Mouse (Mus musculus) kidney, adult 9 months (tissue): ENCODE data around the gene Prkd3.

Experiments
- DNase-seq: peaks from one replicate; pipeline ENCODE4 v3.0.0; 2022

The Prkd3 gene

DNA sequence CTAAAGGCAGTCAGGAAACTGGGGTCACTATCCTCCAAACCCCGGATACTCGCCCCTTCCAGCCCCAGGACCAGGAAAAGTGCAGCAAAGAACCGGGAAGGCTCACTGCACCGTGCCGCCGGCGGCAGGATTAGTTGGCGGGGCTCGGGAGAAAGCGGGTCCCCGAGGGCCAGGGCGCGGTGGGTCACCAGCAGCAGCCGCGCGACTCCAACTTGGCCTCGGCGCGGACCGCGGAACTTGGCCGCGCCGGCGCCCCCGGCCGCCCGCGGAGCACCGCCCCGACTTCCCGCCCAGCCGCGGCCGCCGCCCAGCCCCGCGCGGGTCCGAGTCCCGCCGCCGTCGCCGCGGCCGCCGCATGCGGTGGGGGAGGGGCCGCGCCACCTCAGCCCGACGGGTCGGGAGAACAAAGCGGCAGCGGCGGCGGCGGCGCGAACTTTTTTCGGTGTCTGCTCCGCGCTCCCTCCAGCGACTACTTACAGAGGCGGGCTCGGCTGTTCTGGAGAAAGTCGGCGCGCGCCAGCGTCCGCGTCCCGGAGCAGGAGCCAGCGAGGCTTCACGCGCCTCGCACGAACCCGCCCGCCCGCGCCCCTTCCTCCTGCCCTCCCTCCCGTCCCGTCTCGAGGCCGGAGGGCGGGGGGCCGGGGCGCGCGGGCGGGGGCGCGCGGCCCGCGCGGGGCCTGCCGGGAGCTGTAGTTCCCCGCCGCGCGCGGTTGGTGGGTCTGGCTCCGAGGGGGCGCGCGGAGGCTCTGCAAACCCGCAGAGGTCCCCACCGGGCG is at the start of gene Prkd3:
Prkd3 (minus strand) TSS at position 609 of the 776 bp plus-strand sequence.
- DNase-seq: peak; percentile 61

DNA sequence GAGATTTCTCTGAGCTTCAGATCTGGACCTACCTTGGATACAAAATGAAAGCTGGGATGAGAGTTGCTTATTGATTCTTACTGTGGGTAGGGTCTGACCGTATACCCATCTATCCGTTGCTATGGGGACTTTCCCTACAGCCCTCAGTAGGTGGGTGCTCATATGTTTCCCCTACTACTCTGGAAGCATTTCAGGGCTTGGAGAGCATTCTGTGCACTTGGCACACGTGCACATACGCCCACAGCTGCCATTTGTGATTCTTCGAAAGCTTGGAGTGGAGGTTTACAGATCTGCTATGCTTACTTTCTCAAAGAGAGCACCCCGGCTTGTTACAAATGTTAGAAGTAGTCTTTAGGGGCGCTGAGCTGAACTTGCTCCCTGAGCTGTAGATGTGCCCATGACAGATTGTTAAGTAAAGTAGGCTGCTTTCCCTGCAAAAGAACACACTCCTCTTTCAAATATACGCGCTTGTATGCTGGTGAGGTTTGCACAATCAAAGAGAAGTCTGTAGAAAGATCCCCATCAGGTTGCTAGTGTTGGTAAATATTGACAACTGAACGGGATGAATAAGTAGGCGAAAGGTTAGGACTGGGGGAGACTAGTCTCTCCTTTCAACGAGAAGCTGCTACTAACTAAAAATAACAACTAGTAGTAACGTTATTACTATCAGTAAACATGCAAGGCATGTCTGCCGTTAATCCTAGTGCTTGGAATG is 49.3 kb upstream of the Prkd3 start:
- no peak for DNase-seq

DNA sequence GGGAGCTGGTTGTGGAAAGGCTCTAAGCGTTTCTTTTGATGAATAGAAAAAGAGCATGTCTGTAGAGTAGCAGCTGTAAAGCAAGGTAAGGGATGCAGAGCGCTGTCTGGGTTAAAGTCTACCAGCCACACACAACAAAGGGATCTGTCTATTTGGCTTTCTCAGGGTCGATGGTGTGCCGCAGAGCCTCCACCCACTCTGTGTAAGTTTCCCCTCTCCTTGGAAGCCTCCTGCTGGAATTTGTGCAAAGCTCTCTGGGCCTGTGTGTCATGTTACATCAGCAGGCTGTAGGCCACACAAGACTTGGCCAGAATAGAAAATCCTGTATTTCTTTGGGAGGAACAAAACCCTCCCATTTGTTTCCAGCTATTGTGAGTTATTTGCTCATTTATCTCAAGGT is 48.4 kb upstream of the Prkd3 start:
- DNase-seq: no peak

DNA sequence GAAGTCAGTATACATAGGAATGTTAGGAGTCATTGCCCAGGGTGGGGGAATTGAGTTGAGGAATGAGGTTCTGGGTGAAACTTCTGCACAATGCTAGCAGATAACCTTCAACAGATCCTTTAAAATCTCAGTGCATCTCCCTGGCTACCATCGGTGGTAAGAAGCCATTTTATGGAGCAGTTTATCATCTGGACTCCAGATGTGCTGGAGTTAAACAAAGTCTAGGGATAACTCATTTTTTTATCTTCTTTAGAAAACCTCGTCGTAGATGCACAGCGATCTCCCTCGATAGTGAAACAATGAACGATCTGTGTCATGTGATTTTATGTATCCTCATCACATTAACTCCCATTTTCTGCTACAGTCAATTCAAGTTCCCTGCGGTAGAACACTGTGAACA is 48.0 kb upstream of the Prkd3 start:
- no peak for DNase-seq

DNA sequence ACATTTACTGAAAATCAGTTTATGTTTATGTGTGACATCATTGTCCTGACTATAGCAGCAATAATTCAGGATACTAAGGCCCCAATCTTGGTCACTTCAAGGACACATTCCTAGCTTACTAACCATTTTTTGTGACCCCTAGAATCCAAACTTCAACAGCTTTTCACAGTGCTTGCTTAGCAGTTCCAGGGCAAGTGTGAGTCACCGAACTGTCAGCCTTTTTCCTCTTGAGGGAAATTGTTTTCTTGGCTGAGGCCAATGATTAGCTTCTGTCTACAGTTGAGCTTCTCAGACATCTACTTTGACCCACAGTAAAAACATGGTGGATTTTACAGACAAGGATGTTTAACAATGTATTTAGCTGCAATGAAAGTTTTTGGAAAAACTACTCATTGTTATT is 43.6 kb upstream of the Prkd3 start:
- DNase-seq: no peak

DNA sequence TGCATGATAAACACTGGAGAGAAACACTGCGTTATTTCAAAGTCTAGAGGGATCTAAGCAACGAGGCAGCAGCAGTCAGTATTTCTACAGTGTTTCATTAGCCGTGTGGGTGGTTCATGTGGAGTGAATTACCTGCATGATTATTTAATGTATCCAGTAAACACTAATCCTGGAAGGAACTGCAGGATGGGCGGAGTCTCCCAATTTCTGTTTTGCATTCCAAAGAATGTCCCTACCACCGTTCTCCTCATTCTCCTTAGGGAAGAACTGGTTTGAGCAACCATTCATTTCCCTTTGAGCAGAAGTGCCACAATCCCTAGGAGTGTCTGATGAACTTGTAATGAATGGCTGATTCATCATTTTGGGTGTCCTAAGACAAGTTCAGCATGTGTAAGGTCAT is 39.6 kb upstream of the Prkd3 start:
- DNase-seq: no peak

DNA sequence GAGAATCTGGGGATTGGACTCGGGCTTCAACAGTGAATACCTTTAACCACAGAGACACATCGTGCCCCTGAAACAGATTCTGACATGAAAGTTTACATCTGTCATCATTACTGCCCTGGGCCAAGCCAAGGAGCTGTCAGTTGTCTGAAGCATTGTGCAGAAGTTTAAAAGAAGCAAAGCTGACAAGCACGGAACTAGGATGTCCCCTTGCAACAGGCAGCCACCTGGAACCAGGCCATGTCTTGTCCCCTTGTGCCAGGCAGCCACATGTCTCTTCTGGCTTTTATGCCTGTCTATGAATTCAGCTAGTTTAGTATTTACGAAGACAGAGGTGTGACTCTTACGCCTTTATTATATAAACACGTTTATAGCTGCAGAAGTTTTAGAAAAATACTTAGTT is 37.7 kb upstream of the Prkd3 start:
- no peak for DNase-seq

DNA sequence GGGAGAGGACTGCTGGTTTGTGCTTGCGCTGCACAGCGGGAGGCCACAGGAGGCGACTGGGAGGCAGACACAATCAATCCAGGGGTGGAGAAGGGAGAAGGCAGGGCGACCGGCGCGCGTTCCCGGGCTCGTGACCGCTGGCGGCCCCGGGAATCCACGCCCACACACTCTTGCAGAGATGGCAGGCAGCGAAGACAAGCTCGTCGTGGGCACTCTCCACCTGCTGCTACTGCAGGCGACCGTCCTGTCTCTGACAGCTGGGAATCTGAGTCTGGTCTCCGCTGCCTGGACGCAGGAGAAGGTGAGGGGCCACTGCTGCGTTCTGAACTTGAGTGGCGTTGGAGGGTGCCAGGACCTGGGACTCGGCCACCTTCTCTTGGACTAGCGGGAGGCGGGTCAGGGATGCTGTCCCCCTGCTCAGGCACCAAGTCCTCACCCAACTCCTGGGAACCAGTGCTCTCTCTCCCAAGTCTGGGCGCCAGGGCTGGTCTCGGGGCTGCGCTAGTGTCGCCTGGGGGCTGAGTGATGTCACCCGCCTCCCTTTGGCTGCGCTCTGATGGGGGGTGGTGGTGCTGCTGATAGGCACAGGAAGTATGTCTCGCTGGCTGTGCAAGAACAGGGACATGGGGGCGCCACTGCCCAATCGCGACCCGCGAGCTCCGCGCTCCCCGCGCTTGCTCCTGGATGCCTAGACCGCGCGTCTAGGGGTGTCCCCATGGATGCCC is 31.6 kb upstream of the Prkd3 start:
- peak; percentile 41 for DNase-seq

DNA sequence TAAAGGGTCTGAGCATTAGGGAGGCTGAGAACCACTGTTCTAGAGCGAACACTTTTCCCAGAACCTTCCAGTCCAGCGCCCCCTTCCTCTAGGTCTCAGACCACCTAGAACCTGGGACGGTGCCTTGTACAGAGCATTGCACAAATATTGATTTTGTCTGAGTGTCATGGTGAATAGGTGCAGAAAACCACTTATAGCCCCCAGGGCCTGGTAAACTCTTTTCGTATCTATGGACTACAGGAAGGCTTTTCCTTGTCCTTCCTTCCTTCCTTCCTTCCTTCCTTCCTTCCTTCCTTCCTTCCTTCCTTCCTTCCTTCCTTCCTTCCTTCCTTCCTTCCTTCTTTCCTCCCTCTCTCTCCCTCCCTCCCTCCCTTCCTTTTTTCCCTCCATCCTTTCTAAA is 31.0 kb upstream of the Prkd3 start, which contains the start of gene Qpct:
Qpct (plus strand) TSS at position 301 of the 400 bp plus-strand sequence.
- DNase-seq: no peak

DNA sequence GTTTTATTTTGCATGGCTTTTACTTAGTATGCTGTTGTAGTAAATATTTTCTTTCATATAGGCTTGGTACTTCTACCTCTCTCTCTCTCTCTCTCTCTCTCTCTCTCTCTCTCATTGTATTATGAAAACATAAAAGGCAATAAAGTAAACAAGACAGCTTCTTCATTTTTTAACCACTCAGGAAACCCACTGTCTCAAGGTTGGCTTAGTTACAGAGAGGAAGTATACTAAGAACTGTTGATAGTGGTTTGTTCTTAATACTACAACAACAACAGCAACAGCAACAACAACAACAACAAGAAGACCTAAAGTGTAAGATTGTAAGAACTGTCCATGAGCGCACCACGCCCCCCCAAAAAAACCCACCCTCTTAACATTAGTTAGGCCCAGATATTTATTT is 23.1 kb upstream of the Prkd3 start:
- DNase-seq: no peak

DNA sequence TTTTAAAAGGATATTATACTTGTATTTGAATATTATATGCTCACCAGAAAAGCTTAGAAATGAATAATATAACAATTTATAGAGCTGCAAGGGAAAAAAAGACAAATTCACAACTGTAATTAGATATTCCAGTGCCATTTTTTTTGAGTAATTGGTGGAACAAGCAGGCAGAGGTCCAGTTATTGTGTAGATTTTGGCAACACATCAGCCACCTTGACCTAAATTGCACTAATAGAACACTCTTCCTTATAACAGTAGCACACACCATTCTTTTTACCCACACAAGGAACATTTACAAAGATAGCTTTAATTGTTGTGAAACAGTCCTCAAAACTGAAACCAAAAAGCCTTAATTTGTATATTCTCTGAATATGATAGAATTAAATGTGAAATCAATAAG is 19.0 kb upstream of the Prkd3 start:
- DNase-seq: no peak

DNA sequence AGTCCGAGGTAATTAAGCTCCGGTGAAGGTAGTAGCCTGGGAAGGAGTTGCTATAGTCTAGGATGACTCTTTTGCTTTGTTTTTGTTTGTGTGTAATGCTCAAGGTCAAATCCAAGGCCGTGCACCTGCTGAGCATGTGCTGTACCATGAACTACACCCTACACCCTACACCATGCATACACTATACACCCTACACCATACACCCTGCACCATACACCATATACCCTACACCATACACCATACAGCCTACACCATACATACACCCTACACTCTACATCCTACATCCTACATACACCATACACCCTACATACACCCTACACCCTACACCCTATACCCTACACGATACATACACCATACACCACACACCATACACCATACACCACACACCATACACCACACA is 12.2 kb upstream of the Prkd3 start:
- no peak for DNase-seq

DNA sequence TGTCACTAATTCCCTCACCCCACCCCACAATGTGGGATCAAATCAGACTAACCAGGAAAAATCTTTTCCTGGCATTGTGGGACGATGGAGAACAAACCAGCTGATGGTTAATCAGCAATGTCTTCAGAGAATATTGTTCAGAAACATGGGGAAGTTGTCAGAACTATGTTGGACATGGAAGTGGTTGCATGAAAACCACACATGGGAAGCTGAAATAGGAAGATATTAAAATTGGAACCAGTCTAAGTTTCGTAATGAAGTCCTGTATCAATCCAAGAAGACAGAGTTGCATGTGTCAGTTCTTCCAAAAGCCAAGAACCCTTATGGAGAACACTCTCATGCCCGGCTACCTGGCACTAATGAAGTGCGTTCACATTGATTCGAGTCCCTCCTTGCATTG is 11.0 kb upstream of the Prkd3 start:
- DNase-seq: no peak

DNA sequence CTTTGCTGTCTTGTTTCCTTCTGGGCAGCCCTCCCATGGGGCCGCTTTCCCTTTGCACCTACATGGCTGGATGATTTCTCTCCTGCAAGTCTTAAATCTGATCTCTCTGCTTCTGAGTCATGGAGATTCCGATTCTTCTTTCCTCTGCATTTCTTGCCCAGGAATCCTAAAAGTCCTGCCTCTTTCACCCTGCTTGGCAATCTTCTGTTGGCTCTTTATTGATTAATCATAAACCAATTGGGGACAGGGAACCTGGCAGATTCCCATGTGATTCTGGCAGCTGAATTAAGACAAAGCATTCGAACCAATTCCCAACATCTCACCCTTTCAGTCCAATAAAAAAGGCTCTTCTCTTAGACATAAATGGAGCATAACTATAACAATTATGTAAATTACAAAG is 8.6 kb upstream of the Prkd3 start:
- DNase-seq: peak; percentile 30

DNA sequence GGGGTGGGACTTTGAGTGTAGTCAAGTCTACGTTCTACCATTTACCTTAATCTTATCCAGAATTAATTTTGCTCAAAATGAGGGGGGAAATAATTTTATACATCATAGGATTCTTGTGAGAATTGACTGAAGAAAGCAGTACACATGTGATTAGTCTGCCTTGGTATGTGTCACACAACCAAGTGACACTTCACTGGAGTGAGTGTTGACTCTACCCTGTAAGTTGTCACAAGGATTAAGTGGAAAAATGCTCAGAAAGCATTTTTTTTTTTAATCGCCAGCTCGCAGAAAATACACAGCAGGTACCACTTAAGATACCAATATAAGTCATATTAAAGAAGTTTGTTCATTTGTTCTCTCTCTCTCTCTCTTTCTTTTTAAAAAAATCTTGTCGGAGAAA is 3.9 kb upstream of the Prkd3 start:
- DNase-seq: no peak

DNA sequence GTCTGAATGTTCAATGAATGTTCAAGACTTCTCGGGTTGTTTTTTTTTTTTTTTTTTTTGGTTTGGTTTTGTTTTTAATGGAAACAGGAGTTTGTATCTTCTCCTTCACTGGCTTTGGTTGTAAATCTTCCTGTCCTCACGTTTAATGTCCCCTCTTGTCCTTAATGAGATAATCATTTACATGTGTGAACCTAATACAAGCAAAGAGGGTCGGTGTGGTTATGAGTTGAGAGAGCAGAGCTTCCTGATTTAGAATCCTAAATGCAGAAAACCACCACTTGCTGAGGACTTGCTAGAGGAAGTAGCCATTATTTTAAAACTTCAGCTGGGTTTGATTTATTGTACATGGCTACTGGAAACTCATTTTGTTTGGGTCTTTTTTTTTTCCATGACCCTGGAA is 2.1 kb upstream of the Prkd3 start:
- DNase-seq: no peak

DNA sequence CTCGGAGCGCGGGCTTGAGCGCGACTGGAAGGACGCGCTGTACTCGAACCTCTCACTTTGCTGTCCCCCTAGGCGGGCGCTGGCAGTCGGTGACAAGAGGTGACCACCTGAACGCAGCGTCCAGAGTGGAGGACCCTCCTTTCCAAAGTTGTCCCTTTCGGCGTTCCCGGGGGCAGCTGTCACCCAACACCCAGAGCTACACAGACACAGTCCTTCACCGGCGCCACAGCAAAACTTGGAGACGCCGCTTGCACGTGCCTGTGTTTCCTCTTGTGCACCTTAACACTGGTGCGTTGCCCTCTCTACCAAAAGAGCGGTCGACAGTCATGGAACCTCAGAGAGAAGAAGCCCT is 344 bp upstream of the Prkd3 start:
- no peak for DNase-seq

DNA sequence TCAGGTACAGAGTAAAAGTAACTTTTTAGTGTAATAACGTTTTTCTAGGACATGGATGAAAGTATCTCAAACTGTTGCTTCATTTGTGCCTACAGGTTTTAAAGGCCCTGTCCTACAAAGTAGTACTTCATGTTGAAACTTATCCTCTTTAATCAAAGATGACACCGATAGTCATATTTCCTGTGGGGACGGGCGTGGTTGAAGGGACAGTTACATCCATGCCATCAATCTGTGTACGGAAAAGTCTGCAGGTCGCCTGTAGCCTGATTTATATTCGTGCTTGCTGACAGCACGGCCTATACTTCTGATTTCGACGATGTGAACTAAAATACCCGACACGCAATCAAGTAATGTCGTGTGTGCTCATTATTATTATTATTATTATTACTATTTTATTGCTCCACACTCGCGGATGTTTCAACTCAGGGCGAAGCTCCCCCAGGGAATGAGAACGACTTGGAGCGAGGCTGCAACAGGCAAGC is 849 bp downstream of the Prkd3 start:
- peak; percentile 24 for DNase-seq

DNA sequence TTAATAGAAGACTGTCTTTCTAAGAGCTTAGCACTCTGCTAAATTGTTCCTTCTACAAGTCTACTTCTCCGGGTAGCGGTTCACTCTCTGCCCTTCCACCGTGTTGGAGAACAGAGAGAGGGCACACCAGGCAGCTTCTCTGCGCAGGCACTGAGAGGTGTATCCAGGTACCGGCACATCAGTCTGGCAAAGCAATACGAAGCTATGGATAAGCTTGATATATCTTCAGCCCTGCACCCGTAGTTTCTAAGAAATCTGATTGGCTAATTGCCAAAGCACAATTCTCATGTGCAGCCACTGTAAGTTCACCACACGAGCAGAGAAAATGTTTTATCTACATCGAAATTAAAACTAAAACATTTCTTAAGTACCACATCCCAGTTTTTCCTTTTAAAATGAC is 2.2 kb downstream of the Prkd3 start:
- DNase-seq: no peak

DNA sequence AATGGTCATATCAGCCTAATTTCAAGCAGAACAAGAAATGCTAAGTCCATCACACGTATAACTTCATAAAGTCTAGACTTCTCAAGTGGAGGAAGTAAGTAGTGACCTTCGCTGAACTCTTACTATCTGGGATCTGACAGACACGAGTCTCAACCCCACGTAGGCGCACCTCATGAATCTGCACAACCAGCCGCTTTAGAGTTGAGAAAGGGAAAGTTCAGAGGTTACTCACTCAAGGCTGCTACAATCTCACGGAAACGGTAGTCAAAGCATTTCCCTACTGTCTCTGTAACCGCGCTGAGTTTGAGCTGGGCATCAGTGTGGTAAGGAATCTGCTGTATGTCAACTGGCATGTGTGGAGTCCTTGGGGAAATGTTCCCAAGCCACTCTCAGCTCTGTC is 4.8 kb downstream of the Prkd3 start:
- DNase-seq: no peak

DNA sequence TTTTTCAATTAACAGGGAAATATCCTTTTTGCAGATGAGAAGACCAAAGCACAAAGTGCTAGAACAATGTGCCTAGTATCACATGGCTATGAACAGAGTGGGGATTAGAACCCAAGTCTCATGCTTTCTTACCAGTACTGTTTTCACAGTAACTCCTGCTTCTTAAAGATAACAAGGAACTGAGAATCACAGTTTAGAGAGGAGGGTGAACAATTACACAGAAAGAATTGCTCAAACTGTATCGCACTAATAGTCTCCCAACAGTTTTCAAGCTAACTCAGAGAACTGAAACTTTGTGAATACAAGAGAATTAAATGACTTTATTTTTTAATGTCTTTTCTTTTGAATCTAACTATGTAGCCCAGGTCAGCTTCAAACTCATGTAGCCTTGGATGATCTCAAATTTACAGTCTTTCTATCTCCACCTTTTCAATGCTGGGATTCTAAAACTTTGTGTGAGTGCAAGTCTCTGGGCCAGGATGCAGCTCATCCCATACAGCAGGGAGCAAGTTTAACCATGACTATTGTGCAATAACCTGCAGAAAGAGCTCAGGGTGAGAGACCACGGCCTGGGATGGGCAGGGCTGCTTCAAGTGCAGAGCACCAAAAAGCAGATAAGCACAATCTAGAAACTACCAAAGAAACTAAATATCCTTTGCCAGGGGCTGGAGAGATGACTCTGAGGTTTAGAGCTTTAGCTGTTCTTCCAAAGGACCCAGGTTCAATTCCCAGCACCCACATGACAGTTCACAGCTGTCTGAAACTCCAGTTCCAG is 5.5 kb downstream of the Prkd3 start:
- no peak for DNase-seq

DNA sequence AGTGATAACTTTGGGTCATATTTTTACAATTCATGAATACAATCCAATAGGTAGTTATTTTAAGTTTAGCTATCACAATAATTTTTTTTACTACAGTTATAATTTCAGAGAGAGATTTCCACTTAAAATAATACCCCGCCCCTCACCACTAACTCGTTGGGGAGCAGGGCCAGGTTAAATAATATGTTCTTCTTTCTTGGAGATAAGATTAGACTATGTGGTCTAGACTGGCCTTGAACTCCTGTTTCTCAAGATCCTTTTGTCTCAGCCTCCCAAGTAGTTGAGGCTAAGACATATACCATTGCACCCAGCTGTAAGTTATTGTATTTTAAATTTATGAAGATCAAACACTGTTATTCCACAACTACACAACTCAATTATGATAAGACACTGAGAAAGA is 7.0 kb downstream of the Prkd3 start:
- no peak for DNase-seq

DNA sequence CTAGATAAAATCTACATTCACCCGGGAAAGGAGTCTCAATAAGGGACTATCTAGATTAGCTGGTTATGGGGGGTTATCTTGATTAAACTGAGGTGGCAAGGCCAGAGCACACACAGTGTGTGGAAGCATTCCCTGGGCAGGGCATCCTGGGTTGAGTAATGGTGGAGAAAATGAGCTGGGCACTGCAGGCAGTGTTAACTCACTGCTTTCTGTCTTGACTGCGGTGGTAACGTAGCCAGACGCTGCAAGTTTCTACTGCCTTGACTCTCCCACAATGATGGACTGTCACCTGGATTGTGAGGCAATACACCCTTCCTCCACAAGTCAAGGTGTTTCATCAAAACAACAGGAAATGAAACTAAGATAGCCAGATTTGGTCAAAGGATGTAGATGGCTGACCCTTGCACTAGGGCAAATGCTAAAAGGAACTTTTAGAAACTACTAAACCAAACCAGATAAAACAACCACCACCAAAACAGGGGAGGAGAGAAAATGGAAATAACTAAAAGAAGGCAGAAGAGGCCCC is 20.8 kb downstream of the Prkd3 start:
- DNase-seq: no peak
